Comparison of ENCODE assay signal across 8 mouse cellular contexts in the genomic region with DNA sequence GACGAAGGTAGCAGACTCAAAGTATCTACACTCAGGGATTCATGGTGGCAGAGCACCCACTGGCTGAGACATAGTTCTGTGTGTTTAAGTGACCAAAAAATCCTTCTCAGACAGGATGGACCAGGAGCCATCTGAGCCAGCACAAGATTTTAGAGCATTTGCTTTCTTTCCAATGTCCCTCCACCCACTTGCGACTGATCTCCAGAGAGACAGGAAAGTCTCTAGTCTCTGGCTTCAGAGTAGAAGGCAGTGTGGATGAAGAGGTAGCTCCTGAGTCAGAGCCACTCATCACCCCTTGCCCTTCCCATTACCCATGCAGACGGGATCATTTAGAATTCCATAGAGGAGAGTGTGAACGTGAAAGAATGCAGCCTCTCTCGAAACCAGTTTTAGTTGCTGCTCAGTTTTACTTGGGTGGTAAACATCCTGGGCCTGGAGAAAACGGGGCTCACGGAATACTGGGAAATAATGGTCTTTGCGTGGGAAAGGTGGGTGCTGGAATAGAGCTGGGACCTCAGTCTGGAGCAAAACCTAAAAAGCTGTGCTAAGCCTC.
DNase-seq lines count a peak whose midpoint lies in the region; ATAC-seq and TF ChIP-seq lines count a peak whose summit lies in the region.

No protein-coding gene starts in this region.

- peak overlapping the region; percentile 84 for H3K27ac ChIP-seq in kidney, adult 2 months (ENCODE audit: insufficient read depth, low read depth, low read length)
- H3K27ac ChIP-seq in heart, embryonic 13.5 days (replicated peaks): peak overlapping the region; percentile 100
- peak overlapping the region; percentile 100 for H3K27ac ChIP-seq in liver, embryonic 15.5 days (replicated peaks)

- no peaks in the 10 kb centered on the region for H3K4me1 ChIP-seq in kidney, adult 2 months (ENCODE audit: control insufficient read depth, insufficient read depth, low read length)
- H3K4me1 ChIP-seq in heart, embryonic 13.5 days: peaks cover 81% of the 10 kb centered on the region
- H3K4me1 ChIP-seq in liver, embryonic 15.5 days (replicated peaks): peaks cover 70% of the 10 kb centered on the region

- no peak for TF ChIP-seq CTCF in kidney, adult 2 months (conservative IDR thresholded peaks at IDR 0.05; ENCODE audit: insufficient read depth, insufficient read length, low read depth, low read length)

- ATAC-seq in heart, embryonic 13.5 days (ENCODE audit: extremely low read depth, insufficient number of reproducible peaks, low FRiP score, low TSS enrichment): no peak
- ATAC-seq in liver, embryonic 15.5 days (ENCODE audit: insufficient read depth): no peak

- H3K4me2 ChIP-seq in heart, embryonic 13.5 days: peak overlapping the region; percentile 78
- peak overlapping the region; percentile 83 for H3K4me2 ChIP-seq in liver, embryonic 15.5 days

- no peaks in the 10 kb centered on the region for H3K36me3 ChIP-seq in kidney, adult 2 months (ENCODE audit: control insufficient read depth, insufficient read depth, low read length)
- H3K36me3 ChIP-seq in heart, embryonic 13.5 days: no peaks in the 10 kb centered on the region
- H3K36me3 ChIP-seq in liver, embryonic 15.5 days (replicated peaks): peaks cover 8% of the 10 kb centered on the region

- TF ChIP-seq POLR2A in kidney, adult 2 months (IDR thresholded peaks at IDR 0.05; ENCODE audit: low read depth, low read length): no peak

- H3K9ac ChIP-seq in heart, embryonic 13.5 days: peak overlapping the region; percentile 85
- H3K9ac ChIP-seq in liver, embryonic 15.5 days: peak overlapping the region; percentile 76

- DNase-seq in kidney, adult 2 months: no peak
- DNase-seq in kidney, adult 8-10 months: no peak
- peak; percentile 73 for DNase-seq in Muller cell, postnatal 12 days (ENCODE audit: inconsistent ontology term)
- DNase-seq in thymus, postnatal 25 days: no peak
- DNase-seq in layer of hippocampus, postnatal 36 days: no peak
- no peak for DNase-seq in ovary, postnatal 36 days (ENCODE audit: low spot score)

- peak overlapping the region; percentile 38 for H3K4me3 ChIP-seq in kidney, adult 2 months (ENCODE audit: insufficient read depth, low read depth, low read length)
- peak overlapping the region; percentile 73 for H3K4me3 ChIP-seq in heart, embryonic 13.5 days
- peak overlapping the region; percentile 70 for H3K4me3 ChIP-seq in liver, embryonic 15.5 days (replicated peaks)

- no peaks in the 10 kb centered on the region for H3K9me3 ChIP-seq in heart, embryonic 13.5 days
- H3K9me3 ChIP-seq in liver, embryonic 15.5 days (replicated peaks): no peaks in the 10 kb centered on the region

- 15% methylated on average over 8 of the region's 8 CpGs for WGBS in kidney, adult 2 months
- WGBS in heart, embryonic 13.5 days: 11% methylated on average over 8 of the region's 8 CpGs
- WGBS in liver, embryonic 15.5 days (ENCODE audit: insufficient replicate concordance): 11% methylated on average over 8 of the region's 8 CpGs

- no peaks in the 10 kb centered on the region for H3K27me3 ChIP-seq in kidney, adult 2 months (replicated peaks; ENCODE audit: control insufficient read depth, insufficient read depth, low read length)
- H3K27me3 ChIP-seq in heart, embryonic 13.5 days (replicated peaks): no peaks in the 10 kb centered on the region
- H3K27me3 ChIP-seq in liver, embryonic 15.5 days: no peaks in the 10 kb centered on the region
